Mouse (Mus musculus) testis, postnatal 14 days (tissue): ENCODE data around the gene Olfr703.

ENCODE experiments used
- DNase-seq: peaks from one replicate; pipeline ENCODE4 v3.0.0; 2021; ENCODE audit warnings: low spot score

Olfr703 gene

GRCm38 (mm10) chr7:106843060-106843459, at the start of gene Olfr703:
Gene Olfr703 (plus strand): TSS chr7:106843360.
- DNase-seq = no peak

- no peak for DNase-seq
These were observed 34.4 kb upstream of the Olfr703 start, which contains the start of gene Olfr700 for GRCm38 (mm10) chr7:106808734-106809133. Gene Olfr700 (minus strand): TSS chr7:106808834.

DNA sequence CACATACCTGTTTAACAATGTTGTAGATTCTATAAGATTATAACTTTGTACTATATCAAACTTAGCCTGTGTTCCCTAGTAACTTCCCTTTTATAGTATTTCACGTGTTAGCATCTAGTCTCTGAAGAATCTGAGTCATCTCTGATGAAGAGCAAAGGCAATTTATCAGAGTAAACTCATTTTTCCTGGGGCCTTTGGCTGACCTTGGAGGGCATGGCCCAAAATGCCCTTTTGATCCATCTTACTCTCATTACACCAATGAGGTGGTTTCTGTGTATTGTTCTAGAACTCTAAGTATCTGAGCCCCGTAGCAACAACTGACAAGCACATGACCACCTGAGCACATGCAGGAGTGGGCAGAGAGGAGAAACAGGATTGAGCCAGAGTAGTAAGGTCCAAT, 29.3 kb upstream of the Olfr703 start, which contains the start of gene Olfr701:
TSS of gene Olfr701 (plus strand) at position 301 of the 400 bp plus-strand sequence.
- DNase-seq = no peak

DNA sequence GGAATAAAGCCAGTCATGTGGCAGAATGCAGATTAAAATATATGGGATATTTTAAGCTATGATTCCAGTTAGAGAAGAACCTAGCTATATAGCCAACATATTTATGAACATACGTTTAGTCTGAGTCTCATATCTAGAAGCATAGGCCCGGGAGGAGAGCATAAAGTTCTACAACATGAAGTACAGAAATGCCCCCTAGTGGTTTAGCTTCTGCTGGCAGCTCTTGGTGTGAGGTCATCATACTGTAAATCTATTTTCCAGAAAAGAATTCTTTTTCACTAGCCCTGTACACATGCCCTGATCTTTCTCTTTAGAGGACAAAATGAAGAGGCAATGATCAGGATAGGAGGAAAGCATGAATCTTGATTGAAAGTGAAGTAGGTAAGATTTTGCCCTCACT, 27.4 kb upstream of the Olfr703 start:
- no peak for DNase-seq

DNA sequence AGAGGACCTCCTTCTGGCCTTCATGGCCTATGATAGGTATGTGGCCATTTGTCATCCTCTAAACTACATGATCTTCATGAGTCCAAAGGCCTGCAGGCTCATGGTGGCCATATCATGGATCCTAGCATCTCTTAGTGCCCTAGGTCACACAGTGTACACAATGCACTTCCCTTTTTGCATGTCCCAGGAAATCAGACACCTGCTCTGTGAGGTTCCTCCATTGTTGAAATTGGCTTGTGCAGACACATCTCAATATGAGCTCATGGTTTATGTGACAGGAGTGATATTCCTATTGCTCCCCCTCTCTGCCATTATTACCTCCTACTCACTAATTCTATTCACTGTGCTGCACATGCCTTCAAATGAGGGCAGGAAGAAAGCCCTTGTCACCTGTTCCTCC, 24.7 kb upstream of the Olfr703 start:
- DNase-seq = no peak

DNA sequence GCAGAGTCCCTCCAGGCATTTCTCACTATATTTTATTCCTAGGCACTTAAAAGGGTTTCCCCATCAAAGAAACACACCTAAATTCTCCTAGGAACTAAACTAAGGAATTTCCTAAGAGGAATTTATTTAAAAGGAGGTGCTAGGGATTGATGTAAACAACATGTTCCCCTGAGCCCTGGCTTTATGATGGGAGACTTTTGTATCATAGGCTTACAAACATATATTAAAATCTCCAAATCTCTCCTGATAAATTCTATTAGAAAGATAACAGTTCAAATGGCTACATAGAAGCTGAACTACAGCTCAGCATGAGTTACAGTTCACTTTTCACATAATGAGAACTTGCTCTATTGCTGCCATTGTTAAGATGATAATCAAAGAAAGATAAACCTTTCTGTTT, 9.4 kb upstream of the Olfr703 start, which contains the start of gene Olfr702:
TSS of gene Olfr702 (minus strand) at position 101 of the 400 bp plus-strand sequence.
- DNase-seq = no peak

DNA sequence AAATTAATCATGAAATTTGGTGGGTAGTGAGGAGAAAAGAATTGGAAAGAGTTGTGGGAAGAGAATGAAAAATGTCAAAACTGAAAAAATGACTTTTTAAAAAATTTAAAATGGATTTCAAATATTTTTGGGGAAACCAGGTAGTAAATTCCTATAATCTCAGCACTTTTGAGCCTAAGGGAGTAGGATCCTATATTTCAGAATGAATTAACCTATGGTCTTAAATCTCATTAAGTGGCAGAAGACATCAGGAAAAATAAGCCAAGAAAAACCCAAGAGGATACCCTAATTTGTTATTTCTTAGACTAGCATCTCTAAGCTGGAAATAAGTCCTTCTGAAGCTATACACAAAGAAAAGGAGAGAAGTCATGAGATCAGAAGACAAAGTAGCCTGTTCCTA, 19.7 kb downstream of the Olfr703 start, which contains the start of gene Olfr704:
TSS of gene Olfr704 (plus strand) at position 301 of the 400 bp plus-strand sequence.
- no peak for DNase-seq

DNA sequence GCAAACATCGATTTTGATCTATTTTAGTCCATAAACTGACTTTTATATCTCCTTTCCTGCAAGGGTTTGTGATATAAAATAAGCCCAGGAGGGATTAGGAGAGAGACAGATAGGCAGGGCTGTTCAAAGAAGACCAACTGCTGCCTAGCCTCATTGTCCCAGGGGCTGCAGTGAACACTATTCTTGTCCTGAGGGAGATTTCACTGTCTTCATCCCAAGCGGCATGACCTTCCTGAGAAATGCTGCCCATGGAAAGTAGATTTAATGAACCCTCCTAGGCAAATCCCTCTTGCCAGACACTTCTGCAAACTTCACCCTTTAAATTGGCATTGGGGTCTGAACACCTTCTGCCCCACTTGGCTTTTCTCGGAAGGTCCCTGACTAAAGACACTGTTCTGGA, 33.6 kb downstream of the Olfr703 start, which contains the start of gene Olfr705:
TSS of gene Olfr705 (minus strand) at position 101 of the 400 bp plus-strand sequence.
- no peak for DNase-seq

- DNase-seq = no peak
These were observed 44.9 kb downstream of the Olfr703 start, which contains the start of gene Olfr706 for GRCm38 (mm10) chr7:106888062-106888461. Gene Olfr706 (minus strand): TSS chr7:106888162.
